Mouse (Mus musculus) ES-Bruce4 (cell line): Measurements from ENCODE around the gene Grrp1.

Experiments used
- CTCF ChIP-seq: IDR thresholded peaks from one replicate; pipeline ENCODE4 v1.8.1; 2011; ENCODE audit warnings: low read depth, low read length
- EP300 ChIP-seq: IDR thresholded peaks from 2 replicates; pipeline ENCODE4 v1.6.1; 2011; ENCODE audit warnings: low read depth, low read length; ENCODE audit not compliant: insufficient read depth
- POLR2A ChIP-seq: IDR thresholded peaks from one replicate; pipeline ENCODE4 v1.8.1; 2011; ENCODE audit warnings: low read length; ENCODE audit not compliant: insufficient read depth

DNA sequence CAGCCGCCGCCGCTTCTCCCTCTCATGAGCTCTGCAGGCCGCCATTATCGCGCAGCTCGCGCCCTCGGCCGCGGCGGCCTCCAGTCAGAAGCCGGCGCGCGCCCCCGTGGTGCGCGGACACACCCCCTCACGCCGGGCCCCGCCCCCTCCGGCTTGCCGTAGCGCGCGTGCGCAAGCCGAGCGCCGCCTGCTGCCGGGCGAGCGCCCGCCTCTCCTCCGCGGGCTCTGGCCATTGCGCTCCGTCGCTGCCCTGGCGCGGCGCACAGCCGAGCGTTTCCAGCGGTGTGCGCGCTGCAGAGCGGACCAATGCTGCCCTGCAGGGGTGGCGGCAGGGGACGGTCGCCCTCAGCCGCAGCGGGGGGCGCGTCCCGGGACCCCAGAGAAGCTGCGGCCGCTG is 33.3 kb upstream of the Grrp1 start:
- TF ChIP-seq EP300 (no peak), POLR2A (peak; percentile 76), CTCF (no peak)
